Mouse (Mus musculus) embryonic facial prominence, embryonic 11.5 days (tissue): ENCODE measurements at regions not wholly inside any gene's neighbourhood (a gene's known extent, or its start where the extent isn't known, plus 50 kb on each side); places are given as distances from the start of the nearest gene placed in this dataset.

ENCODE experiments used
- ATAC-seq: fragments of 200-750 bp; cut with Nextera tagmentation; replicated peaks from 2 replicates; pipeline ENCODE4 v1.8.0; 2017; ENCODE audit warnings: low read depth; ENCODE audit not compliant: insufficient number of reproducible peaks, low FRiP score, low TSS enrichment
- DNase-seq: peaks from one replicate; pipeline ENCODE4 v3.0.0-alpha.2; 2015; ENCODE audit warnings: low spot score
- H3K27ac ChIP-seq: fragments of 300-500 bp; sonication (generic); replicated peaks from 2 replicates; pipeline ENCODE4 v1.5.1; 2014; ENCODE audit warnings: mild to moderate bottlenecking, low read depth, low read length, control low read depth
- H3K27me3 ChIP-seq: fragments of 300-500 bp; sonication (generic); 2 replicates; pipeline ENCODE4 v1.6.1; 2014; ENCODE audit warnings: mild to moderate bottlenecking, low read length, moderate library complexity, mixed read lengths; ENCODE audit not compliant: control insufficient read depth, insufficient read depth
- H3K36me3 ChIP-seq: fragments of 300-500 bp; sonication (generic); replicated peaks from 2 replicates; pipeline ENCODE4 v1.6.1; 2014; ENCODE audit warnings: low read depth, mild to moderate bottlenecking, low read length, moderate library complexity, mixed read lengths; ENCODE audit not compliant: control insufficient read depth, insufficient read depth
- H3K4me1 ChIP-seq: fragments of 300-500 bp; sonication (generic); 2 replicates; pipeline ENCODE4 v1.6.1; 2014; ENCODE audit warnings: low read length, mixed read lengths; ENCODE audit not compliant: control insufficient read depth, insufficient read depth
- H3K4me2 ChIP-seq: fragments of 300-500 bp; sonication (generic); 2 replicates; pipeline ENCODE4 v1.6.1; 2014; ENCODE audit warnings: low read depth, mild to moderate bottlenecking, control low read depth, low read length, moderate library complexity
- H3K4me3 ChIP-seq: fragments of 300-500 bp; sonication (generic); 2 replicates; pipeline ENCODE4 v1.5.1; 2014; ENCODE audit warnings: low read depth, low read length, control low read depth
- H3K9ac ChIP-seq: fragments of 300-500 bp; sonication (generic); replicated peaks from 2 replicates; pipeline ENCODE4 v1.6.1; 2014; ENCODE audit warnings: mild to moderate bottlenecking, control low read depth, low read length
- H3K9me3 ChIP-seq: fragments of 300-500 bp; sonication (generic); replicated peaks from 2 replicates; pipeline ENCODE4 v1.6.1; 2016; ENCODE audit warnings: mild to moderate bottlenecking, low read length, inconsistent platforms, mixed read lengths; ENCODE audit not compliant: control insufficient read depth
- WGBS: fragments of 180-500 bp; shearing (Covaris S2); extraction: QIAGEN DNeasy Blood & Tissue Kit; methylation state at CpG from one replicate; pipeline ENCODE4 v1.1.7; 2014; 5-methylcytosine and 5-hydroxymethylcytosine counted together

DNA sequence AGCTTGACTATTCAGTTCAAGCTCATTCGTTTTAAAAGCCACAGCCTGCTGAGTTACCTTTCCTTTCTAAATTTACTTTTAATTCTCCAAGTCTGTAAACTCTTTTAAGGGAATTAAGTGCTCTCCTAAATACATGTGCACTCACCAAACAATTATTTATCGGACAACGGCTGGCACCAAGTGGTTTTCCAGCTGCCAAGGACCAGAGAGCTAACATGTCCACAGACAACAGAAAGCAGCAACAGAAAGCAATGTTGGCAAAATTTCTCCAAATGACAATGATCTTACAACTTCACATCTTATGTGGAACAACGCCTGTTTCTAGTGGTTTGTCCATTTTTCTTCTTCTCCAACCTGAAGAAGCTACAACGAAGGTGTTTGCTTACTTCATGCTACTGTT lies 275.3 kb downstream of the Qk start:
- no peak for ATAC-seq
- Histone ChIP-seq H3K9me3 (no peaks in the 10 kb centered on the region), H3K9ac (no peak overlapping the region), H3K4me2 (no peak overlapping the region), H3K27me3 (no peaks in the 10 kb centered on the region), H3K36me3 (no peaks in the 10 kb centered on the region), H3K27ac (no peak overlapping the region), H3K4me3 (no peak overlapping the region), H3K4me1 (no peaks in the 10 kb centered on the region)
- no peak for DNase-seq
- WGBS: 79% methylated on average over 5 of the region's 5 CpGs

DNA sequence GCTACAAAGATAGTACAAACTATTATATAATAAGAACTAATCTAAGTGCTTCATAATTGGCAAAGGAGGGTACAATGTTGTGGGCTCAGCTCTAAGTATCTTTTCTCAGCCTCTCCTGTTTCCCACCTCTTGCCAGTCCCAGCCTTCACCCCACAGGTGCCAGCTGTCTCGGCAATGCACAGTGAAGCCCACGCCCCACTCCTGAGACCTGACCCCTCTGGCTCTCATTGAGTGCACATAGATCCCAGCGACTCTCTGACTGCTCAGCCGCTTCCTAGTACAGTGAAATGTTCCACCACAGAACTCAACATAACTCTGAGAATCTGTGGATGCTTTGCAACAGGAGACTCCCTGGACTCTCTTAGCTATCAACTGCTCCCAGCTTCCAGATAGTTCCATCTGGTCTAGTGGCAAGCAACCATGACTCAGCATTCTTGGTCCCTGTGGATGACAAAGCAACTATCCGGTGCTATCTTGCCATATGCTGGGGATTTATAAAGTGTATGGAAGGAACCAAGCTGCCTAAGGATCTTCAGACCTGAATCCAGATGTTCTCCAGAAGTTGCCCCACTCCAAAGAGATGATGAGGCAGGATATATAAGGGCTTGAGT lies 277.5 kb downstream of the Qk start:
- H3K36me3 ChIP-seq: no peaks in the 10 kb centered on the region
- ATAC-seq: no peak
- no peak overlapping the region for H3K9ac ChIP-seq
- H3K27me3 ChIP-seq: no peaks in the 10 kb centered on the region
- no peak for DNase-seq
- no peaks in the 10 kb centered on the region for H3K9me3 ChIP-seq
- 86% methylated on average over 5 of the region's 5 CpGs for WGBS
- no peak overlapping the region for H3K27ac ChIP-seq
- H3K4me3 ChIP-seq: no peak overlapping the region
- no peaks in the 10 kb centered on the region for H3K4me1 ChIP-seq
- H3K4me2 ChIP-seq: no peak overlapping the region

DNA sequence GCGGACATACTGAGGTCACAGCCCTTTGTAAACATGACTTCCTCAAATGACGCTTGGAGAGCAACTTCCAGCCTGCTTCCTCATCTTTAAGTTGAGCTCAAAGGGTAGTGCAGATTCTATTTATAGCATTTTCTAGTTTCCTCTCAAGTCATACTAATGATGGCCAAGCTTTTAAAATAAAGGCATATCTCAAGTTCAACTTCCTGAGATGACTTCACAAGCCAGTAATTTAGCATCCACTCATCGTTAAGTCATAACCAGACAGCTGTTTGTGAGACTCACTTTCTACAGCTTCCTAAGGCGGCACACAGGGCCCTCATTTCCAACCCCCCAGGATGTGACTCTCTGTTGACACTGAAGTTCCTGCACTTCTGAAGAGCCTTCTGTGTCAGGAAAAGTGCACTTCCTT lies 278.7 kb downstream of the Qk start:
- Histone ChIP-seq H3K4me3 (no peak overlapping the region), H3K4me2 (no peak overlapping the region), H3K36me3 (no peaks in the 10 kb centered on the region), H3K4me1 (no peaks in the 10 kb centered on the region), H3K27me3 (no peaks in the 10 kb centered on the region), H3K9ac (no peak overlapping the region), H3K9me3 (no peaks in the 10 kb centered on the region), H3K27ac (no peak overlapping the region)
- DNase-seq: peak; percentile 6
- WGBS: 69% methylated on average over 4 of the region's 4 CpGs
- no peak for ATAC-seq

DNA sequence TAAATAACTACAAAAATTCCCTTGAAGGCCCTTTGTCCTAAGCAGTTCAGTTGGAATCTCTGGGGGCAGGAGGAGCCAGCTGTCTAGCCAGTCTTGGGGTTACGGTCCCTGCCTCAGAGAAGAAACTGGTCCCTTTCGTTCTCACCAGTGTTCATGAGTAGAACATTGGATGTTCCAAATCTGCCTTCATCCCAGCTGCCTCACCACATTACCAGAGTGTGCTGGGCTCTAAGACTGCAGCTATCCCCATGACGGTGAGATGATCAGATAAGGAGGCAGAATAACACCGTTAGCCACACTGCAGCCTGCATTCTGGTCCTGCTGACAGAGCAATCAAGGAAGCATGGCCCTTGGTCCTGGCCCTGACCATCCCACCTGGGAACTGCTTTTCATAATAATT lies 279.3 kb downstream of the Qk start:
- Histone ChIP-seq H3K27ac (no peak overlapping the region), H3K36me3 (no peaks in the 10 kb centered on the region), H3K9me3 (no peaks in the 10 kb centered on the region), H3K4me1 (no peaks in the 10 kb centered on the region), H3K27me3 (no peaks in the 10 kb centered on the region), H3K4me2 (no peak overlapping the region), H3K9ac (no peak overlapping the region), H3K4me3 (no peak overlapping the region)
- ATAC-seq (no peak), DNase-seq (no peak)
- 68% methylated on average over 4 of the region's 4 CpGs for WGBS

DNA sequence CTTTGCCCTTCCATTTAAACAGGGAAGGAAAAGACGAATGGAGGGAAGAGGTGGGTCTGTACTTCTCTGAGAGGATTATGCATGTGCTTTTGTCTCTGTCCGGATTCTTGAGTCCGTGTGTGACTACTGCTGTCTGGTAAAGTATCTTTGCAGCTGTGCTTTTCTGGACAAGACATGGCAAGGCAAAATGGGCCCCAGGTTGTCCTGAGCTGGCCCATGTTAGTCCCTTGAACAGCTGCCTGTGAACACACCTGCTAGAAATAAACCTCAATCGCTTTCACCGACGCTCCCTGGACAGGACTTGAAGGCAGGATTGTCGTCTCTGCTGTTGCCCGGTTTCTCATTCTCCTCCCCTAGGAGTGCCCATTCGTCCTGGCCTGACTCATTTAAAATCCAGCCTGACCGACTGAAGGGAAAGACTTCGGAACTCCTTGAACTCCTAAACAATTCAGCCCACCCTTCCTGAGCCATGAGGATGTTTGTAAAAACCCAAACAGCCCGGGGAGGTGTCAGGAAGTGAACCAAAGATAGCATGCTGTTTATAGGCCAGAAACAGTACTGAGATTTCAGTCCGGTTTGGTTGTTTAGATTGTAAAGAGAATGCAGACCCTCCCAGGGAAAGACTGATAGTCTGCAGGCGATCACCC lies 281.7 kb downstream of the Qk start:
- no peak overlapping the region for H3K9ac ChIP-seq
- no peaks in the 10 kb centered on the region for H3K36me3 ChIP-seq
- no peak for DNase-seq
- ATAC-seq: no peak
- H3K9me3 ChIP-seq: no peaks in the 10 kb centered on the region
- no peak overlapping the region for H3K4me2 ChIP-seq
- no peaks in the 10 kb centered on the region for H3K27me3 ChIP-seq
- H3K4me3 ChIP-seq: no peak overlapping the region
- H3K27ac ChIP-seq: no peak overlapping the region
- WGBS: 57% methylated on average over 14 of the region's 14 CpGs
- no peaks in the 10 kb centered on the region for H3K4me1 ChIP-seq

DNA sequence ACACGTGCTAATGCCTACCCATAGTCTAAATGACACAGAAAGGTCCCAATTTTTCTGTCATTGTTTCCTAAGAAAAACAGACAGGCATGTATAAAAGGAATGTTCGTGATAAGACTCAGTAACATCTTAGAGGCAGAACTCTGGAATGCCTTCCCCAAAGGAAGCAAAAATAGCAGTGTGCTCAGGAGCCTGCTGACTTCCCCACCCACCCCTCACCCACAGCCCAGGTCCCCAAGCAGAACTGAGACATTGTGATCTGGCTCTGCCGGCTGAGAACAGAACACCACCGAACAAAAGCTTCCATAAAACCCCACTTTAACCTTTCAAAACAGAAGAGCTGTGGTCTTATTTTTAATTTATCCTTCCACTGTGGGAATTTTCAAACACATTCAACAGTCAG lies 286.1 kb downstream of the Qk start:
- Histone ChIP-seq H3K4me1 (no peaks in the 10 kb centered on the region), H3K27ac (no peak overlapping the region), H3K4me2 (no peak overlapping the region), H3K9ac (no peak overlapping the region), H3K4me3 (no peak overlapping the region), H3K9me3 (no peaks in the 10 kb centered on the region), H3K27me3 (no peaks in the 10 kb centered on the region), H3K36me3 (no peaks in the 10 kb centered on the region)
- DNase-seq (no peak), ATAC-seq (no peak)
- 70% methylated on average over 4 of the region's 4 CpGs for WGBS

DNA sequence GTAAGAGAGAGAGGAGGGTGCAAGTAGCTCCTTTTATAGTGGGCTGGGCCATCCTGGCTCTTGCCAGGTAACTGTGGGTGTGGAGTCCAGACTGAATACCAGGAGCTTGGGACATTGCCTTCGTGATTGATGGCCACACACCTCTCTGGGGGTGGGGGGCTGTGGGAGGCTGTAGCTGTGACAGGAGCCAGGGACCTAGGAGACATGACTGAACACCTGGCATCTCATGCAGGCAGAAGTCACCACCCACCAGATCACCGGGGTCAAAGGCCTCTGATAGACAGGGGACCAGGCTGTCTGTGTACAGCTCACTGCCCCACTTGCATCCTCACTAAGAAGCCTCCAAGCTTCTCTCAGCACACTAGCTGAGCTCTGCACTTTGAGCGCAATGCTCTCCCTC lies 288.6 kb downstream of the Qk start:
- 56% methylated on average over 3 of the region's 3 CpGs for WGBS
- no peak overlapping the region for H3K4me2 ChIP-seq
- H3K4me3 ChIP-seq: no peak overlapping the region
- no peak overlapping the region for H3K9ac ChIP-seq
- H3K27ac ChIP-seq: no peak overlapping the region
- no peaks in the 10 kb centered on the region for H3K36me3 ChIP-seq
- H3K27me3 ChIP-seq: no peaks in the 10 kb centered on the region
- no peaks in the 10 kb centered on the region for H3K9me3 ChIP-seq
- DNase-seq: no peak
- no peaks in the 10 kb centered on the region for H3K4me1 ChIP-seq
- no peak for ATAC-seq

DNA sequence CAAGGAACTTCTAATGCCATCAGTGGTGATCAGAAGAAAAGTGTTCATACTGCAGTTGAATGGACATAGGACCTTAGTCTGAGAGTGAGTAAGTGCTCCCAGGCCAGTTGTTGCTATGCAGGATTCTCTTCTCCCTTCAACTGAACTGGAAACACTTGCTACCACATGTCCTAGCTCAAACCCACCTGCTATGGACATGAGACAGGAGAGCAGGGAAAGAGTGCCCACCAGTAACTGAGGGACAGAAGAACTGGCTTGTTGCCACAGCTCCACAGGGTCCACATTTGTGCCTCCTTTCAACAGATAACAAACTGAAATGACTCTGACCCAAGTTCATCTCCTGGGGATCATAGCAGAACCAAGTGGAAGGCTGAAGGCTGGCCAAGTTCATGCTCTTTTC lies 292.9 kb downstream of the Qk start:
- no peak overlapping the region for H3K9ac ChIP-seq
- no peak for ATAC-seq
- no peak overlapping the region for H3K4me3 ChIP-seq
- no peaks in the 10 kb centered on the region for H3K36me3 ChIP-seq
- H3K4me1 ChIP-seq: no peaks in the 10 kb centered on the region
- H3K4me2 ChIP-seq: no peak overlapping the region
- no peaks in the 10 kb centered on the region for H3K27me3 ChIP-seq
- H3K27ac ChIP-seq: no peak overlapping the region
- H3K9me3 ChIP-seq: no peaks in the 10 kb centered on the region
- no peak for DNase-seq
